Mouse (Mus musculus) embryonic facial prominence, embryonic 14.5 days (tissue): Measurements from ENCODE around the gene Scrt2. TPM values are rescaled to one million over a fixed set of nuclear protein-coding genes. Genes with fewer than 3 reads are reported as not detected.

Experiments used
- ATAC-seq: fragments of 200-750 bp; cut with Nextera tagmentation; 2 replicates; pipeline ENCODE4 v1.8.0; 2017; ENCODE audit warnings: low read depth, moderate number of reproducible peaks, moderate TSS enrichment
- DNase-seq: peaks from one replicate; pipeline ENCODE4 v3.0.0-alpha.2; 2015; ENCODE audit warnings: low spot score
- H3K27ac ChIP-seq: fragments of 300-500 bp; sonication (generic); replicated peaks from 2 replicates; pipeline ENCODE4 v1.5.1; 2014; ENCODE audit warnings: low read depth, mild to moderate bottlenecking, low read length, moderate library complexity
- H3K27me3 ChIP-seq: fragments of 300-500 bp; sonication (generic); replicated peaks from 2 replicates; pipeline ENCODE4 v1.6.1; 2014; ENCODE audit warnings: low read length; ENCODE audit not compliant: control insufficient read depth, insufficient read depth
- H3K36me3 ChIP-seq: fragments of 300-500 bp; sonication (generic); 2 replicates; pipeline ENCODE4 v1.6.1; 2014; ENCODE audit warnings: low read length, mixed read lengths; ENCODE audit not compliant: control insufficient read depth, insufficient read depth
- H3K4me1 ChIP-seq: fragments of 300-500 bp; sonication (generic); 2 replicates; pipeline ENCODE4 v1.6.1; 2014; ENCODE audit warnings: antibody characterized with exemption, low read length; ENCODE audit not compliant: control insufficient read depth, insufficient read depth
- H3K4me2 ChIP-seq: fragments of 300-500 bp; sonication (generic); 2 replicates; pipeline ENCODE4 v1.6.1; 2014; ENCODE audit warnings: low read depth, mild to moderate bottlenecking, low read length, moderate library complexity, mixed read lengths
- H3K4me3 ChIP-seq: fragments of 300-500 bp; sonication (generic); 2 replicates; pipeline ENCODE4 v1.5.1; 2014; ENCODE audit warnings: low read depth, mild to moderate bottlenecking, low read length
- H3K9ac ChIP-seq: fragments of 300-500 bp; sonication (generic); 2 replicates; pipeline ENCODE4 v1.6.1; 2014; ENCODE audit warnings: low read depth, mild to moderate bottlenecking, low read length, moderate library complexity, mixed read lengths
- H3K9me3 ChIP-seq: fragments of 300-500 bp; sonication (generic); 2 replicates; pipeline ENCODE4 v1.6.1; 2016; ENCODE audit warnings: low read length; ENCODE audit not compliant: control insufficient read depth
- WGBS: fragments of 180-500 bp; shearing (Covaris S2); extraction: QIAGEN DNeasy Blood & Tissue Kit; methylation state at CpG from one replicate; pipeline ENCODE4 v1.1.7; 2014; 5-methylcytosine and 5-hydroxymethylcytosine counted together
- polyA plus RNA-seq: library from polyadenylated mRNA; unstranded; fragments of >200 nt; fragmentation: Nextera tagmentation; extraction: Ambion mirVana; gene quantifications from 2 replicates; pipeline ENCODE4 v1.2.1, GENCODE M21; 2014

The Scrt2 gene
- polyA plus RNA-seq, 1 experiment from 2014 or later, result 0.29 TPM

DNA sequence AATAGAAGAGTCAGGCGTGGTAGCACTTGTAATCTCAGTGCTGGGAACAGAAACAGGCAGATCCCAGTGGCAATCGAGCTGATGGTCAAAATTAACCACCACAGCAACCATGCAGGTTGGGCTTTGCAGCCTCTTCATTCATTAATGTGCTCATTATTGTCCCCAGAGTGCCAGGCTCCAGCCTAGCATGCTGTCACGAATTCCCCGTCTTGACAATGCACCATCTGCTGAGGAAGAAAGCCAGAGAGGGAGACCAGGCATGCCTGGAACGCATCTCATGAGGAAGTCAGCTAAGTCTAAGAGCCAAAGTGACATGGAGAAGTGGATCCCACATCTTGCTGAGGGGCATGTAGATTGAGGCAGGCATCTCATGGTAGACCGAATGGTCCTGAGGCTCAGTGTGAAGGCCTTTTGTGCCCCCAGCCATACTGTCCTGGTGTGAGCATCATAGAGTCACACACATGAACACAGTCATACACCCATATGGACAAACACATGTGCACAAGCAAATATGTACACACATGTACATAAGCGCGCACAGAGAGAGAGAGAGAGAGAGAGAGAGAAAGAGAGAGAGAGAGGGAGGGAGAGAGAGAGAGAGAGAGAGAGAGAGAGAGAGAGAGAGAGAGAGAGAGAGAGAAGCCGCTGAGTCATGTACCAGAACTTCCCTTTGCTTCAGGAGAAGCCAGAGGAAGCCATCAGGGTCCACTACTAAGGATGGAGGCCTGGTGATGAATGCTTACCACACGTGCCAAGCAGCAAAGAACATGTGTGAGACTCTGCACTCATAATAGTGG is 58.1 kb downstream of the Scrt2 start:
- H3K27ac ChIP-seq, result no peak overlapping the region
- no peak for ATAC-seq

DNA sequence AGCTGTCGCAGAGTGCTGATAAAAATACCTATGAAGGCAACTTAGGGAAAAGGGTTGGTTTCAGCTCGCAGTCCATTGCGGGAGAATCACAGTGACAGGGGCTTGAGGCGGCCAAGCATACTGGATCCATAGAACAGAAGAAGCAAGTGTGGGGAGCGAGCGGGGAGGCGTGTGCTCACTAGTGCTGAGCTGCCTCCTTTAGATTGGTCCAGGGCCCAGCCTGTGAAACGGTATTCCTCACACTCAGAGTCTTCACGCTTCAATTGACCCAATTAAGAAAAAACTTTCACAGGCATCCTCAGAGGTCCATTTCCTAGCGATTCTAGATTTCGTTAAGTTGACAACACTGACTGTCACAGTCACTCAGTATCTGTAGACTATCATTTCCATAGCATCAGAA is 59.6 kb downstream of the Scrt2 start:
- H3K27me3 ChIP-seq, result peaks cover 29% of the 10 kb centered on the region
- DNase-seq, result peak; percentile 19
- 44% methylated on average over 11 of the region's 11 CpGs for WGBS

More for the DNA sequence above, 58.1 kb downstream of the Scrt2 start:
- no peaks in the 10 kb centered on the region for H3K9me3 ChIP-seq
- no peak overlapping the region for H3K4me3 ChIP-seq
- DNase-seq, result no peak
- H3K27me3 ChIP-seq, result peaks cover 21% of the 10 kb centered on the region
- H3K9ac ChIP-seq, result no peak overlapping the region
- H3K36me3 ChIP-seq, result no peaks in the 10 kb centered on the region
- 67% methylated on average over 10 of the region's 10 CpGs for WGBS
- peaks cover 18% of the 10 kb centered on the region; the same call in 1 of the 2 replicates for H3K4me1 ChIP-seq
- H3K4me2 ChIP-seq, result no peak overlapping the region

DNA sequence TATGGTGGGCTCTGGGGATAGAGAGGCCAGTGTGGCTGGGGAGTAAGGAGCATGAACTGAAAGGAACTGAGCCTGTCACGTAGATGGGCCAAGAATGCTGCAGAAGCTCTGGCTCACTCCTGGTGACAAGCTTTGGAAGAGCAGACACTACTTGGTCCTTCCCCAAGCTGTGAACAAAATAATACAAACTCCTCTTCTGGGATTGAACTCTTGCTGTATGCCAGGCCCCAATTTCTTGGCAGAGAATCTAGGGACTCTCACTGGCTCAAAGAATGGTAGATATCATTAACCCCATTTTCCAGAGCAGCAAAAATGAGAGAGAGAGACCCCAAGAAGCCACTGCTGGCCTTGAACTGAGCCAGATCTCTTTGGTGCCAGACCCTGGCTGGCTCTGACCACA is 60.2 kb downstream of the Scrt2 start:
- Histone ChIP-seq H3K27ac (no peak overlapping the region), H3K4me3 (peak overlapping the region; percentile 49), H3K4me2 (peak overlapping the region; percentile 80), H3K9me3 (no peaks in the 10 kb centered on the region), H3K27me3 (peaks cover 29% of the 10 kb centered on the region), H3K36me3 (no peaks in the 10 kb centered on the region), H3K4me1 (peaks cover 18% of the 10 kb centered on the region; the same call in 1 of the 2 replicates), H3K9ac (0 out of 2 replicates have a peak overlapping the region, but pooled peaks have one; percentile 28)
- no peak for ATAC-seq
- WGBS, result 47% methylated on average over 1 of the region's 1 CpGs
- no peak for DNase-seq

More for the DNA sequence above, 59.6 kb downstream of the Scrt2 start:
- Histone ChIP-seq H3K27ac (no peak overlapping the region), H3K9ac (no peak overlapping the region), H3K4me3 (no peak overlapping the region), H3K4me2 (no peak overlapping the region), H3K36me3 (no peaks in the 10 kb centered on the region), H3K4me1 (peaks cover 18% of the 10 kb centered on the region; the same call in 1 of the 2 replicates), H3K9me3 (no peaks in the 10 kb centered on the region)
- ATAC-seq, result no peak

GRCm38 (mm10) chr2:152142046-152142445 is 60.7 kb downstream of the Scrt2 start:
- peak overlapping the region; percentile 49 for H3K4me3 ChIP-seq
- peaks cover 29% of the 10 kb centered on the region for H3K27me3 ChIP-seq
- H3K36me3 ChIP-seq, result no peaks in the 10 kb centered on the region
- DNase-seq, result peak; percentile 64
- peak overlapping the region; percentile 80 for H3K4me2 ChIP-seq
- no peaks in the 10 kb centered on the region for H3K9me3 ChIP-seq
- WGBS, result 0% methylated on average over 11 of the region's 13 CpGs
- 0 out of 2 replicates have a peak, but pooled peaks have one; percentile 67 for ATAC-seq
- peaks cover 18% of the 10 kb centered on the region; the same call in 1 of the 2 replicates for H3K4me1 ChIP-seq
- H3K9ac ChIP-seq, result peak overlapping the region; percentile 28; the same call in 1 of the 2 replicates
- no peak overlapping the region for H3K27ac ChIP-seq

DNA sequence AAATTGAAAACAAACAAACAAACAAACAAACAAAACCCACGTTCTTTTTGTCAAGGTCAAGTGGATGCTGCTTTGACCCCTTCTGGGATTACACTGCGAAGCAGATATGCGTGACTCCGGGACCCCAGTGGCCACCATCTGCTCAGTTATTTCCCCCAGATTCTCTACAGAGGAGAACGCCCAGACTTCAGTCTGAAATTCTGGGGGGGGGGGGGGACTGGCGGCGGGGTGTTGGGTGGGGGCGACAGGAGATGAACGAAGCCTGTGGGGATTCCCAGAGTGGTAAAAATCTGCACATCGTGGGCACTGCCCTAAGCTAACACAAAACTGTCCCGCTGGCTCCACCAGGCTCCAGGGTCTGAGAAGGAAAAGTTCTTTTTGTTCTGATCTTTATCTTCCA is 61.2 kb downstream of the Scrt2 start:
- 3% methylated on average over 11 of the region's 11 CpGs for WGBS
- Histone ChIP-seq H3K9ac (no peak overlapping the region), H3K36me3 (no peaks in the 10 kb centered on the region), H3K4me1 (peaks cover 18% of the 10 kb centered on the region; the same call in 1 of the 2 replicates), H3K27ac (no peak overlapping the region), H3K4me2 (peak overlapping the region; percentile 80), H3K4me3 (peak overlapping the region; percentile 49), H3K9me3 (no peaks in the 10 kb centered on the region), H3K27me3 (peaks cover 29% of the 10 kb centered on the region)
- ATAC-seq, result no peak
- DNase-seq, result no peak

- ATAC-seq, result peak; percentile 88
- Histone ChIP-seq H3K36me3 (no peaks in the 10 kb centered on the region), H3K4me2 (peak within 1 kb of the TSS; percentile 80), H3K4me3 (peak within 1 kb of the TSS; percentile 49), H3K9ac (peak within 1 kb of the TSS; percentile 58), H3K27ac (no peak within 1 kb of the TSS), H3K27me3 (peaks cover 29% of the 10 kb centered on the region), H3K4me1 (peaks cover 18% of the 10 kb centered on the region; the same call in 1 of the 2 replicates), H3K9me3 (no peaks in the 10 kb centered on the region)
- under 1% methylated on average over 47 of the region's 118 CpGs for WGBS
- peak; percentile 81 for DNase-seq
Observed at GRCm38 (mm10) chr2:152143279-152144157, 62.2 kb downstream of the Scrt2 start, which contains the start of gene Tcf15. Tcf15 (plus strand) TSS chr2:152143561.

DNA sequence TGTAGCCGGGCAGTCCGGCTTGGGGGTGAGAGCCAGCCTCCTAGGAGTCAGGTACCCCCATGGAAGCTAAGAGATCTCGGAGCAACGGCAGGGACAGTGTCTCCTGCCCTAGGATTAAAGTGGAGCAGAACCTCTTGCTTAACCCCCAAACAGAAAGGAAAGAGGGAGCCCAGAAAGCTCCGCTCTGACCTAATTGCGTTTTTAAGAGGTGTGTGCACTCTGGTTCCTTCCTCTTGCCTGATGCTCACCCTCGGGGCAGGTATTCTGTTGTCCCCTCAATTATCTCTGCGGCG is 62.8 kb downstream of the Scrt2 start:
- Histone ChIP-seq H3K36me3 (no peaks in the 10 kb centered on the region), H3K9me3 (no peaks in the 10 kb centered on the region), H3K4me1 (peaks cover 18% of the 10 kb centered on the region; the same call in 1 of the 2 replicates), H3K27me3 (peaks cover 29% of the 10 kb centered on the region), H3K4me3 (peak overlapping the region; percentile 49), H3K9ac (peak overlapping the region; percentile 58), H3K27ac (no peak overlapping the region), H3K4me2 (peak overlapping the region; percentile 80)
- no peak for DNase-seq
- ATAC-seq, result no peak
- WGBS, result 27% methylated on average over 9 of the region's 9 CpGs

- H3K27ac ChIP-seq, result no peak overlapping the region
- no peaks in the 10 kb centered on the region for H3K9me3 ChIP-seq
- DNase-seq (no peak), ATAC-seq (no peak)
- WGBS, result 64% methylated on average over 5 of the region's 5 CpGs
- H3K27me3 ChIP-seq, result peaks cover 29% of the 10 kb centered on the region
- H3K4me1 ChIP-seq, result peaks cover 18% of the 10 kb centered on the region; the same call in 1 of the 2 replicates
- H3K36me3 ChIP-seq, result no peaks in the 10 kb centered on the region
- H3K9ac ChIP-seq, result 0 out of 2 replicates have a peak overlapping the region, but pooled peaks have one; percentile 58
- peak overlapping the region; percentile 80 for H3K4me2 ChIP-seq
- H3K4me3 ChIP-seq, result peak overlapping the region; percentile 49
Observed at GRCm38 (mm10) chr2:152144501-152144900, 63.2 kb downstream of the Scrt2 start.
